12 mouse cellular contexts compared by ENCODE assay signal in the genomic region with DNA sequence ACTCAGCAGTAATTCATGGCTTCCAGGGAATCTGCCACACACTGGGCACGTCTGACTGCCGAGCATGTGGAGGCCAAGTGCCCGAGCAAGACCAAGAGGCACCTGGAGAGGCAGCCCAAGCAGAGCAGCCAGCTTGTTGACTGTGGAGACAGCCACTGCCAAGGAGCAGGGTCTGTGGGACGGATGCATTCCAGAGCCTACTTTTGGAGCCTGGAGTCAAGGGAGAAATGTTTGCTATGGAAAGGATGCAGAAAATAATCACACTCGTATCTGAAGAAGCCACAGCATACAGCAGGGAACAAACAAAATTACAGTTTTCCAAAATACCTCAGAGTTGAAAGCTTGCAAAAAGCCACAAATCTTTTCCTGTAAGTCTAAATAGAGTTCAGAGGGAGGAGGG.
DNase-seq lines count a peak whose midpoint lies in the region; ATAC-seq and TF ChIP-seq lines count a peak whose summit lies in the region.
"Had no signal": no experiment of that assay in that cellular context is flagged by ENCODE, and none has a peak within 500 bp of the region (broad histone marks: within the 10 kb centered on the region; RNA-seq: fewer than 3 reads in every experiment).

No protein-coding gene starts in this region.

- WGBS in heart, postnatal 0 days = 20% methylated on average over 5 of the region's 5 CpGs
- WGBS in lung, embryonic 14.5 days = 35% methylated on average over 5 of the region's 5 CpGs
- WGBS in limb, embryonic 10.5 days = 35% methylated on average over 5 of the region's 5 CpGs

- no peak overlapping the region for H3K4me3 ChIP-seq in heart, postnatal 0 days (ENCODE audit: low read depth, low read length)
- no peak overlapping the region for H3K4me3 ChIP-seq in lung, embryonic 14.5 days (ENCODE audit: low read depth, low read length)
- no peak overlapping the region for H3K4me3 ChIP-seq in limb, embryonic 10.5 days
- H3K4me3 ChIP-seq: forebrain, embryonic 13.5 days; megakaryocyte, embryonic 14.5 days had no signal

- DNase-seq in heart, postnatal 0 days (ENCODE audit: low spot score) = no peak
- DNase-seq in heart, adult 11 months = no peak
- DNase-seq in lung, embryonic 14.5 days = no peak
- no peak for DNase-seq in lung, postnatal 14 days
- DNase-seq in limb, embryonic 10.5 days (ENCODE audit: low spot score) = no peak
- DNase-seq in spleen, postnatal 36 days (ENCODE audit: low spot score in 2 of 2) = no peak
- no peak for DNase-seq in retina, embryonic 14.5 days (ENCODE audit: low spot score)
- DNase-seq: cerebellum, adult 8-10 months; gastrocnemius, postnatal 36 days; layer of hippocampus, postnatal 36 days had no signal

- H3K4me2 ChIP-seq in heart, postnatal 0 days (ENCODE audit: low read depth, low read length) = no peak overlapping the region
- H3K4me2 ChIP-seq in lung, embryonic 14.5 days = no peak overlapping the region
- H3K4me2 ChIP-seq: forebrain, embryonic 13.5 days had no signal

- no peaks in the 10 kb centered on the region for H3K27me3 ChIP-seq in heart, postnatal 0 days (ENCODE audit: control insufficient read depth, insufficient read depth, low read length)
- H3K27me3 ChIP-seq in lung, embryonic 14.5 days (ENCODE audit: insufficient read depth, low read length) = no peaks in the 10 kb centered on the region
- no peaks in the 10 kb centered on the region for H3K27me3 ChIP-seq in limb, embryonic 10.5 days (ENCODE audit: low read depth, poor library complexity, severe bottlenecking)

- no peak for ATAC-seq in heart, postnatal 0 days (ENCODE audit: insufficient read depth, low read depth)
- peak; percentile 48; the same call in 1 of the 2 replicates for ATAC-seq in lung, embryonic 14.5 days (ENCODE audit: insufficient read depth)
- ATAC-seq: forebrain, embryonic 13.5 days had no signal

- H3K9ac ChIP-seq in heart, postnatal 0 days (replicated peaks; ENCODE audit: low read depth, low read length) = no peak overlapping the region
- no peak overlapping the region for H3K9ac ChIP-seq in lung, embryonic 14.5 days
- H3K9ac ChIP-seq: forebrain, embryonic 13.5 days had no signal

- no peaks in the 10 kb centered on the region for H3K36me3 ChIP-seq in heart, postnatal 0 days (replicated peaks; ENCODE audit: control insufficient read depth, insufficient read depth, low read length)
- H3K36me3 ChIP-seq in lung, embryonic 14.5 days (ENCODE audit: insufficient read depth) = no peaks in the 10 kb centered on the region
- no peaks in the 10 kb centered on the region for H3K36me3 ChIP-seq in limb, embryonic 10.5 days

- peaks cover 5% of the 10 kb centered on the region; the same call in 1 of the 2 replicates for H3K4me1 ChIP-seq in heart, postnatal 0 days (ENCODE audit: control insufficient read depth, insufficient read depth)
- H3K4me1 ChIP-seq in lung, embryonic 14.5 days (ENCODE audit: insufficient read depth) = peaks cover 13% of the 10 kb centered on the region
- H3K4me1 ChIP-seq in limb, embryonic 10.5 days = peaks cover 29% of the 10 kb centered on the region

- no peak for TF ChIP-seq CTCF in heart, postnatal 0 days (IDR thresholded peaks at IDR 0.05; ENCODE audit: low read depth)
- TF ChIP-seq CTCF in lung, embryonic 14.5 days (IDR thresholded peaks at IDR 0.05; ENCODE audit: low read depth) = no peak

- no peak for TF ChIP-seq EP300 in heart, postnatal 0 days (IDR thresholded peaks at IDR 0.05; ENCODE audit: low read depth)

- H3K9me3 ChIP-seq in heart, postnatal 0 days (replicated peaks; ENCODE audit: control insufficient read depth, low read length) = no peaks in the 10 kb centered on the region
- H3K9me3 ChIP-seq in lung, embryonic 14.5 days (ENCODE audit: low read depth, low read length) = no peaks in the 10 kb centered on the region
- no peaks in the 10 kb centered on the region for H3K9me3 ChIP-seq in limb, embryonic 10.5 days (replicated peaks)
- H3K9me3 ChIP-seq: forebrain, embryonic 13.5 days; megakaryocyte, embryonic 14.5 days had no signal

- peak overlapping the region; percentile 36; the same call in 1 of the 2 replicates for H3K27ac ChIP-seq in heart, postnatal 0 days (ENCODE audit: low read depth)
- H3K27ac ChIP-seq in lung, embryonic 14.5 days (ENCODE audit: low read depth) = peak overlapping the region; percentile 67; the same call in 1 of the 2 replicates
- H3K27ac ChIP-seq in limb, embryonic 10.5 days = peak overlapping the region; percentile 61
- H3K27ac ChIP-seq: forebrain, embryonic 13.5 days had no signal
